Mouse (Mus musculus) hindbrain, embryonic 12.5 days (tissue): ENCODE data around the gene Pip4k2b. TPM values are rescaled to one million over a fixed set of nuclear protein-coding genes. Genes with fewer than 3 reads are reported as not detected.

Experiments
- ATAC-seq: fragments of 200-750 bp; cut with Nextera tagmentation; 2 replicates; pipeline ENCODE4 v1.8.0; 2017; ENCODE audit warnings: moderate TSS enrichment; ENCODE audit not compliant: low FRiP score
- H3K27ac ChIP-seq: fragments of 300-500 bp; sonication (generic); 2 replicates; pipeline ENCODE4 v1.5.1; 2016; ENCODE audit warnings: mild to moderate bottlenecking
- H3K27me3 ChIP-seq: fragments of 300-500 bp; sonication (generic); 2 replicates; pipeline ENCODE4 v1.6.1; 2016; ENCODE audit warnings: mild to moderate bottlenecking
- H3K36me3 ChIP-seq: fragments of 300-500 bp; sonication (generic); 2 replicates; pipeline ENCODE4 v1.6.1; 2016; ENCODE audit warnings: mild to moderate bottlenecking
- H3K4me1 ChIP-seq: fragments of 300-500 bp; sonication (generic); 2 replicates; pipeline ENCODE4 v1.6.1; 2016
- H3K4me2 ChIP-seq: fragments of 300-500 bp; sonication (generic); replicated peaks from 2 replicates; pipeline ENCODE4 v1.6.1; 2016; ENCODE audit warnings: mild to moderate bottlenecking
- H3K4me3 ChIP-seq: fragments of 300-500 bp; sonication (generic); 2 replicates; pipeline ENCODE4 v1.5.1; 2016; ENCODE audit warnings: mild to moderate bottlenecking
- H3K9ac ChIP-seq: fragments of 300-500 bp; sonication (generic); 2 replicates; pipeline ENCODE4 v1.6.1; 2016; ENCODE audit warnings: mild to moderate bottlenecking, moderate library complexity
- H3K9me3 ChIP-seq: fragments of 300-500 bp; sonication (generic); replicated peaks from 2 replicates; pipeline ENCODE4 v1.6.1; 2016; ENCODE audit warnings: mild to moderate bottlenecking
- WGBS: fragments of 180-500 bp; shearing (Covaris S2); methylation state at CpG from one replicate; pipeline ENCODE4 v1.1.7; 2016; 5-methylcytosine and 5-hydroxymethylcytosine counted together
- polyA plus RNA-seq: library from polyadenylated mRNA; unstranded; fragments of >200 nt; fragmentation: Nextera tagmentation; extraction: Ambion mirVana; gene quantifications from 2 replicates; pipeline ENCODE4 v1.2.1, GENCODE M21; 2016

Gene Pip4k2b
- polyA plus RNA-seq, 1 experiment from 2014 or later: 2.6 TPM

DNA sequence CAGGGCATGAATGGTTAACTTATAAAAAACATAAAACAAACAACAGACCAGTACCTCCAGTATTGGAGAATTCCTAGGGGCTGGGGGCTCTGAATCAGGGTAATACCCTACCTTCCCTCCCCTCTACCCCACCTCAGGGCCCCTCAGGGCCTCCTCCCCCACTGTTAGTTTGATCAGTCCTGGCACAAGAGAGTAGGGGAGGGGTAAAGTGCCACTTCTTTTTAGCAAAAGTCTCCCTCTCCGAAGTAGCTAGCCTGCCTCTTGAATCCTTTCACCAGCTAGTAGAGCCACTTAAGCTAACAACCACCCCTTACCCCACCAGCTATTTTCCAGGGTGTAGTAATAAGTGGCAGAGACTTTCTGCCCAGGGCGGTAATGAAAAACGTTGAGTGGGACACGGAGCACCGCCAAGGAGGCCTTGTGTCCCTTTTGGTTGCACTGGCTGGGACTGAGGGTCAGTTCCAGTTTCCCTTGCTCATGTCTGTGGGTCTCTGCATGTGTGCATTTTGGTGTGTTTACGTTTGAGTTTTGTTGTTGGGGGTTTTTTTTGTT lies 61.9 kb downstream of the Pip4k2b start:
- peaks cover 19% of the 10 kb centered on the region for H3K4me1 ChIP-seq
- H3K9ac ChIP-seq: no peak overlapping the region
- WGBS: 86% methylated on average over 6 of the region's 6 CpGs
- no peaks in the 10 kb centered on the region for H3K27me3 ChIP-seq
- no peak overlapping the region for H3K27ac ChIP-seq
- peaks cover 53% of the 10 kb centered on the region for H3K36me3 ChIP-seq
- H3K9me3 ChIP-seq: no peaks in the 10 kb centered on the region
- no peak for ATAC-seq
- H3K4me2 ChIP-seq: no peak overlapping the region
- no peak overlapping the region for H3K4me3 ChIP-seq

- Histone ChIP-seq H3K4me1 (peaks cover 18% of the 10 kb centered on the region), H3K27ac (no peak overlapping the region), H3K9ac (no peak overlapping the region; the same call in 1 of the 2 replicates), H3K36me3 (peaks cover 72% of the 10 kb centered on the region), H3K9me3 (no peaks in the 10 kb centered on the region), H3K4me2 (no peak overlapping the region), H3K4me3 (no peak overlapping the region), H3K27me3 (no peaks in the 10 kb centered on the region)
- 79% methylated on average over 12 of the region's 12 CpGs for WGBS
- no peak for ATAC-seq
Measured at GRCm38 (mm10) chr11:97680430-97680829, 64.1 kb downstream of the Pip4k2b start.

DNA sequence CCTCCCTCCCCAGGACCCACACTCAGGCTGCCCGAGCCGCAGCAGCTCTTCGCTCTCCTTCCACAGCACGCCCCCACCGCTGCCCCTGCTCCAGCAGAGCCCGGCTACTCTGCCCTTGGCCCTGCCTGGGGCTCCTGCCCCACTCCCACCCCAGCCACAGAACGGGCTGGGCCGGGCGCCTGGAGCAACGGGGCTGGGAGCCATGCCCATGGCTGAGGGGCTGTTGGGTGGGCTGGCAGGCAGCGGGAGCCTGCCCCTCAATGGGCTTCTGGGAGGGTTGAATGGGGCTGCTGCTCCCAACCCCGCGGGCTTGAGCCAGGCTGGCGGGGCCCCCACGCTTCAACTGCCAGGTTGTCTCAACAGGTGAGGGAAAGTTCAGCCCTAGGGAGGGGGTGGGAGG lies 66.2 kb downstream of the Pip4k2b start:
- 81% methylated on average over 10 of the region's 15 CpGs for WGBS
- Histone ChIP-seq H3K4me1 (peaks cover 9% of the 10 kb centered on the region; the same call in 1 of the 2 replicates), H3K9ac (no peak overlapping the region), H3K36me3 (peaks cover 91% of the 10 kb centered on the region), H3K9me3 (no peaks in the 10 kb centered on the region), H3K27me3 (no peaks in the 10 kb centered on the region), H3K27ac (no peak overlapping the region), H3K4me2 (no peak overlapping the region), H3K4me3 (no peak overlapping the region)
- no peak for ATAC-seq

DNA sequence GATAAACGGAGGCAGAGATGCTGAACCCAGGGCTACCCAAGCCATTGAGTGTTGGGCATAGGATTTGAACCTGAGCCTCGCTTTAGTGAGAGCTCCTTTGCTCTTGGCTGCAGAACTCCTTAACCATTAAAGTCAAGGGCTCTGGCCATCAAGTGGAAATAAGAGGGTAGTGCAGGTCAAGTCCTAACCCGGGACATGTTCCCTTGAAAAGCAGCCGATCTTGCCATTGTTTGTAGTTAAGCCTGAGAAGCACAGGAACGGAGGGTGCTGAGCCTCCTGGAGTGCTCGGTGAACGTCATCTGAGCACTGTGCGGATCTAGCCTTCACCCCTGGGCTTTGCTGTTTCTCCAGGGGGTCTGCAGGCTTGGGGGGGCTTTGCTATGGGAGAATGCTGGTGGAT lies 66.7 kb downstream of the Pip4k2b start:
- WGBS: 54% methylated on average over 8 of the region's 8 CpGs
- no peak overlapping the region for H3K4me2 ChIP-seq
- ATAC-seq: no peak
- no peaks in the 10 kb centered on the region for H3K27me3 ChIP-seq
- H3K4me3 ChIP-seq: no peak overlapping the region
- H3K4me1 ChIP-seq: peaks cover 9% of the 10 kb centered on the region; the same call in 1 of the 2 replicates
- H3K36me3 ChIP-seq: peaks cover 93% of the 10 kb centered on the region
- no peak overlapping the region for H3K27ac ChIP-seq
- no peak overlapping the region for H3K9ac ChIP-seq
- H3K9me3 ChIP-seq: no peaks in the 10 kb centered on the region

DNA sequence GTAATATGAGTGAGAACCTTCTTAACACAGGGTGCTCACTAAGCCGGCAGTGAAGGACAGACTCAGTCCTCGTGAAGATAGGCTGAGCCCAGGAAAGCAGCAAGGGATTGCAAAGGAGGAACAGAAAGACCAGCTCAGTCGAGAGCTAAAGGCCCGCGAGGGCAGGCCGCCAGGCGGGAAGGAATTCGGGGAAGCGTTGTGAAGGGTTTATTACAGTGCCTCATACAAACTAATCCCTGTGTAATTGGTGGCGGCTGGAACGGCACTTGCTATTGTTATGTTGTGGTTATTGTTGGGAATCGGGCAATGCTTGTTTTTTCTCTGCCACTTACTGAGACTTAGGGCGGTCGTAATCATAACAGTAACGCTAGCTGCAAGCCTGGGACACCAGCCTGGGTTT lies 67.1 kb downstream of the Pip4k2b start:
- peaks cover 9% of the 10 kb centered on the region; the same call in 1 of the 2 replicates for H3K4me1 ChIP-seq
- no peak overlapping the region for H3K4me3 ChIP-seq
- no peaks in the 10 kb centered on the region for H3K27me3 ChIP-seq
- no peak overlapping the region for H3K9ac ChIP-seq
- peaks cover 94% of the 10 kb centered on the region for H3K36me3 ChIP-seq
- no peak overlapping the region for H3K27ac ChIP-seq
- H3K4me2 ChIP-seq: no peak overlapping the region
- WGBS: 64% methylated on average over 15 of the region's 15 CpGs
- no peaks in the 10 kb centered on the region for H3K9me3 ChIP-seq
- ATAC-seq: no peak

GRCm38 (mm10) chr11:97676050-97676754 lies 68.3 kb downstream of the Pip4k2b start:
- Histone ChIP-seq H3K4me3 (no peak overlapping the region), H3K9ac (no peak overlapping the region), H3K9me3 (no peaks in the 10 kb centered on the region), H3K4me1 (peaks cover 9% of the 10 kb centered on the region; the same call in 1 of the 2 replicates), H3K4me2 (no peak overlapping the region), H3K27me3 (no peaks in the 10 kb centered on the region), H3K27ac (no peak overlapping the region), H3K36me3 (peaks cover 94% of the 10 kb centered on the region)
- 83% methylated on average over 15 of the region's 15 CpGs for WGBS
- ATAC-seq: no peak

DNA sequence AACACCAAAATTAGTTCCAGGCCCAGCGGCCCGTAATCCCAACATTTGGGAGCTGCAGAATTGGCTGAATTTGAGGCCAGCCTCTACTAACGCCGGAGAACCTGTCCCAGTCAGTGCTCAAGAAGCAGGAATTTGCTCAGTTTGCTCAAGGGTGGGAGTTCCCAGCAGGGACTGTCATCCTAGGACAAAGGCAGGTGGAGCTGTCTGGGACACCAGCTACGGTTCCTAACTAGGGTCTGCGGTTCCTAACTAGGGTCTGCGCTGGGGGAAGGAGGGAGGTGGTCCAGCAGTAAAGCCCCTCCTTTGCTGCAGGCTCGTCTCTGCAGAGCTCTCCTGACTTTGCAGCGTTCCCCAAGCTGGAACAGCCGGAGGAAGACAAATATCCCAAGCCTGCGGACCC lies 71.4 kb downstream of the Pip4k2b start:
- Histone ChIP-seq H3K9me3 (no peaks in the 10 kb centered on the region), H3K27ac (no peak overlapping the region), H3K4me3 (no peak overlapping the region), H3K4me1 (peaks cover 27% of the 10 kb centered on the region), H3K9ac (0 out of 2 replicates have a peak overlapping the region, but pooled peaks have one; percentile 8), H3K4me2 (no peak overlapping the region), H3K36me3 (peaks cover 99% of the 10 kb centered on the region), H3K27me3 (no peaks in the 10 kb centered on the region)
- no peak for ATAC-seq
- WGBS: 86% methylated on average over 11 of the region's 11 CpGs

- WGBS: 47% methylated on average over 2 of the region's 2 CpGs
- Histone ChIP-seq H3K36me3 (peaks cover 99% of the 10 kb centered on the region), H3K4me2 (no peak overlapping the region), H3K9ac (no peak overlapping the region), H3K27me3 (no peaks in the 10 kb centered on the region), H3K4me3 (no peak overlapping the region), H3K4me1 (peaks cover 21% of the 10 kb centered on the region), H3K27ac (no peak overlapping the region), H3K9me3 (no peaks in the 10 kb centered on the region)
- no peak for ATAC-seq
Measured at GRCm38 (mm10) chr11:97671177-97671527, 73.4 kb downstream of the Pip4k2b start.

GRCm38 (mm10) chr11:97670234-97671176 lies 74.0 kb downstream of the Pip4k2b start:
- peaks cover 21% of the 10 kb centered on the region for H3K4me1 ChIP-seq
- H3K27me3 ChIP-seq: no peaks in the 10 kb centered on the region
- H3K9me3 ChIP-seq: no peaks in the 10 kb centered on the region
- no peak overlapping the region for H3K4me2 ChIP-seq
- H3K36me3 ChIP-seq: peaks cover 99% of the 10 kb centered on the region
- 0 out of 2 replicates have a peak overlapping the region, but pooled peaks have one; percentile 4 for H3K27ac ChIP-seq
- H3K9ac ChIP-seq: no peak overlapping the region
- ATAC-seq: no peak
- no peak overlapping the region for H3K4me3 ChIP-seq
- 69% methylated on average over 13 of the region's 13 CpGs for WGBS

DNA sequence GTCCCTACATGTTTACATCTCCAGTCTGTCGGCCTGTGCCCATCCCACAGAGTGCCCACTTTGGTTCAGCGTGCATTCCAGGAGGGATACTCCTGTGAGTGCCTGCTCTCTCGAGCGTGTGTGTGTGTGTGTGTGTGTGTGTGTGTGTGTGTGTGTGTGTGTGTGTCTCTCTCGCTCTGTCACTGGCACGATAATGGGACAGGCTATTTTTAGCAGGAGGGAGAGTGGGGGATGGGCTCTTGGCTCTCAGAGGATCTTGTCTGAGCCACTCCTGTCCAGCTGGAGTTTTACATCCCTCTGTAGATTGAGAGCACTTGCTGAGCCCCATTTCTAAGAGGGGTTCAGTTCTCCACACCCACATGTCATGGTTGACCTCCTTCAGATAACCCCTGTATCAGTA lies 74.7 kb downstream of the Pip4k2b start:
- H3K27me3 ChIP-seq: no peaks in the 10 kb centered on the region
- H3K4me3 ChIP-seq: no peak overlapping the region
- 40% methylated on average over 5 of the region's 6 CpGs for WGBS
- no peak for ATAC-seq
- no peak overlapping the region for H3K4me2 ChIP-seq
- peaks cover 28% of the 10 kb centered on the region for H3K4me1 ChIP-seq
- H3K9me3 ChIP-seq: no peaks in the 10 kb centered on the region
- H3K27ac ChIP-seq: peak overlapping the region; percentile 4
- H3K36me3 ChIP-seq: peaks cover 96% of the 10 kb centered on the region
- H3K9ac ChIP-seq: peak overlapping the region; percentile 18; the same call in 1 of the 2 replicates

DNA sequence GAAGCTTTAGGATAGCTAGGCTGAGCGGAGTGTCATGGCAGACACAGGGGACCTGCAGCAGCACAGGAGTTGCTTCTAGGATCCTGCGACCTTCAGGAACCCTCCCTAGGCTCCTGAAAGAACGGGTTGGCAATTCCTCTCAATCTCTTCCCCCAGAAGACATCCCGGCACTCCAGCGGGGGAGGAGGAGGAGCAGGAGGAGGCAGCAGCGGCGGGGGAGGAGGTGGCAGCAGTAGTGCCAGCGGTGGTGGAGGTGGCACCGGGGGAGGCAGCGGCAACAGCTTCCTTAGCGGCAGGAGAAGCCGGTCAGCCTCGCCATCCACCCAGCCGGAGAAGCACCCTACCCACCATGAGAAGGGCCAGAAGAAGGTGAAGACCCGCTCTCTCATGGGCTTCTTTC lies 75.2 kb downstream of the Pip4k2b start:
- H3K27me3 ChIP-seq: no peaks in the 10 kb centered on the region
- H3K4me2 ChIP-seq: 0 out of 2 replicates have a peak overlapping the region, but pooled peaks have one; percentile 5
- H3K9me3 ChIP-seq: no peaks in the 10 kb centered on the region
- peaks cover 90% of the 10 kb centered on the region for H3K36me3 ChIP-seq
- WGBS: 58% methylated on average over 12 of the region's 15 CpGs
- peak overlapping the region; percentile 40; the same call in 1 of the 2 replicates for H3K27ac ChIP-seq
- no peak overlapping the region for H3K4me3 ChIP-seq
- no peak for ATAC-seq
- H3K4me1 ChIP-seq: peaks cover 34% of the 10 kb centered on the region
- H3K9ac ChIP-seq: 0 out of 2 replicates have a peak overlapping the region, but pooled peaks have one; percentile 38

DNA sequence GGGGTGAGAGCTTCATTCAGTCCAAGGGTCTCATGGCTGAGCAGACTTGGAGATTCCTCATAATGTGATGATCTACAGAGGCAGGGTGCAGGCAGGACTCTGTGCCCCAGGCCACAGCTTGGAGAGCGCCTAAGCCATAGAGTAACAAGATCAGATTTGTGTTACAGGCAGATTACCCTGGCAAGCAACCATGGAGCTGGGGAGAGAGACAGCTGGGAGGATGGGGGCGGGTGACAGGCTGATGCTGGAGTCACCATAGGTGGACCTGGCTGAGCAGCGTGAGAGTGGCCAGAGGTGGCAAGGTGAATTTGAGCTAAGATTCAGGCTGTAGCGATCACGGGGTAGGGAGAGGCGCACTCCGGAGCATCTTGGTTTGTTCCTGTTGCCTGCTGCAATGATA lies 76.3 kb downstream of the Pip4k2b start:
- no peak overlapping the region for H3K4me2 ChIP-seq
- H3K36me3 ChIP-seq: peaks cover 79% of the 10 kb centered on the region
- no peak overlapping the region for H3K4me3 ChIP-seq
- 92% methylated on average over 7 of the region's 7 CpGs for WGBS
- no peaks in the 10 kb centered on the region for H3K9me3 ChIP-seq
- no peaks in the 10 kb centered on the region for H3K27me3 ChIP-seq
- no peak overlapping the region for H3K27ac ChIP-seq
- ATAC-seq: no peak
- H3K9ac ChIP-seq: no peak overlapping the region
- peaks cover 35% of the 10 kb centered on the region for H3K4me1 ChIP-seq
